Mouse (Mus musculus): ENCODE measurements around the gene 1700086D15Rik. TPM values are rescaled to one million over a fixed set of nuclear protein-coding genes. Genes with fewer than 3 reads are reported as not detected.

Gene 1700086D15Rik
- polyA plus RNA-seq, 2 experiments = 0.16 TPM; not detected in 1

- DNase-seq (ENCODE audit: low spot score) (no peak), ATAC-seq (ENCODE audit: low FRiP score, low read depth) (no peak)
- TF ChIP-seq POLR2A (IDR thresholded peaks at IDR 0.05; ENCODE audit: borderline replicate concordance, extremely low read depth, insufficient read depth, insufficient read length) = no peak
- WGBS = 94% methylated on average over 3 of the region's 3 CpGs
- Histone ChIP-seq H3K4me3 (replicated peaks; ENCODE audit: low read length) (no peak overlapping the region), H3K9ac (ENCODE audit: low read depth, low read length, severe bottlenecking) (no peak overlapping the region), H3K27me3 (ENCODE audit: control insufficient read depth, insufficient read depth, low read length) (no peaks in the 10 kb centered on the region), H3K9me3 (ENCODE audit: control insufficient read depth, low read length) (no peaks in the 10 kb centered on the region), H3K27ac (replicated peaks; ENCODE audit: low read depth, low read length) (no peak overlapping the region), H3K4me1 (ENCODE audit: control insufficient read depth, insufficient read depth, low read length) (no peaks in the 10 kb centered on the region), H3K4me2 (replicated peaks; ENCODE audit: low read depth, low read length, severe bottlenecking) (no peak overlapping the region), H3K36me3 (ENCODE audit: control insufficient read depth, insufficient read depth, low read length) (no peaks in the 10 kb centered on the region)
Observed at GRCm38 (mm10) chr11:65104076-65104475, 55.6 kb downstream of the 1700086D15Rik start.

Other genes starting within 250 kb of the 1700086D15Rik start
- 27.1 and 27.7 TPM in 2 replicates for gene Elac2, start 180.9 kb downstream of the 1700086D15Rik start, polyA plus RNA-seq (2012; rRNA removed)
- gene Elac2, start 180.9 kb downstream of the 1700086D15Rik start, polyA plus RNA-seq (2014; fragmentation: Nextera tagmentation; extraction: Ambion mirVana) = 26.7 and 26.9 TPM in 2 replicates
- gene Arhgap44, start 3.1 kb upstream of the 1700086D15Rik start, polyA plus RNA-seq (2012; rRNA removed) = 5.0 and 6.7 TPM in 2 replicates
- 6.2 and 7.0 TPM in 2 replicates for gene Arhgap44, start 3.1 kb upstream of the 1700086D15Rik start, polyA plus RNA-seq (2014; fragmentation: Nextera tagmentation; extraction: Ambion mirVana)
- gene Myocd, start 110.1 kb upstream of the 1700086D15Rik start, polyA plus RNA-seq (2012; rRNA removed) = 0.39 and 0.59 TPM in 2 replicates
- gene Myocd, start 110.1 kb upstream of the 1700086D15Rik start, polyA plus RNA-seq (2014; fragmentation: Nextera tagmentation; extraction: Ambion mirVana) = 0.50 and 0.75 TPM in 2 replicates